Mouse (Mus musculus) neutrophil, adult 83 days (primary cell): ENCODE measurements around the gene 3300002I08Rik. TPM values are rescaled to one million over a fixed set of nuclear protein-coding genes. Genes with fewer than 3 reads are reported as not detected.

ENCODE experiments used
- total RNA-seq, 2 experiments: library from RNA; stranded (reverse); gene quantifications; one replicate each; pipeline ENCODE4 v1.2.4; 2023

The 3300002I08Rik gene
- total RNA-seq = under 1 TPM; 0.59 to 0.97 TPM

GRCm38 (mm10) chr2:150362113-150362877 is at the start of gene 3300002I08Rik:
Gene 3300002I08Rik, minus strand, starts transcription at chr2:150362765.

DNA sequence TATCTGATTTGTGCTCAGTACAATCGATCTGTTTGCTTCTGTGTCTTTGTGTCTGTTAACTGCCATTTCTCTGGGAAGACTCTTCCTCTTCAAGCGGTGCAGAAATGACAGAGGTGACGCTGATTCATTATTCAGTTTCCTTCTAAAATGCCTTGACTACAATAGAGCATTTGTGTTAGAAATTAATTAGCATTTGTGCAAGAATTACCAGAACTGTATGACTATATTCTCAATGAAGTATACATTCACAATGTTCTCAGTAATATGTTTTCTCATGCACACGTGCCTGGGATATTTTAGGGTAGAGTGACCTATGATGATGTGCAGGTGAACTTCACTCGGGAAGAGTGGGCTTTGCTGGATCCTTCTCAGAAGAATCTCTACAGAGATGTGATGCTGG is 39.2 kb downstream of the 3300002I08Rik start, which contains the start of gene Gm10130:
Gm10130 (plus strand) TSS at position 301 of the 400 bp plus-strand sequence.

Other genes with a start within 250 kb of the 3300002I08Rik start
- 1 to 10 TPM; 8.7 to 9.2 TPM for gene Zfp120, start 226.1 kb downstream of the 3300002I08Rik start, total RNA-seq
- not detected for gene Gm10770, start 183.1 kb downstream of the 3300002I08Rik start, total RNA-seq
- not detected for gene Gm14139, start 181.0 kb downstream of the 3300002I08Rik start, total RNA-seq
- under 1 TPM; 0.49 to 0.68 TPM for gene Zfp937, start 144.7 kb downstream of the 3300002I08Rik start, total RNA-seq
- 1 to 10 TPM; 1.8 to 2.4 TPM for gene Gm21994, start 107.2 kb downstream of the 3300002I08Rik start, total RNA-seq
- under 1 TPM in 1 of 2 experiments, not detected in 1; 0.13 TPM for gene Gm14124, start 105.2 kb downstream of the 3300002I08Rik start, total RNA-seq
- 1 to 10 TPM in 1 of 2 experiments, not detected in 1; 2.5 TPM for gene Gm10130, start 39.1 kb downstream of the 3300002I08Rik start, total RNA-seq
- under 1 TPM; 0.18 to 0.38 TPM for gene Zfp442, start 88.7 kb upstream of the 3300002I08Rik start, total RNA-seq
- not detected for gene Zfp345, start 122.3 kb upstream of the 3300002I08Rik start, total RNA-seq
- gene Cst7, start 207.7 kb upstream of the 3300002I08Rik start, total RNA-seq = 10 to 100 TPM; 20.3 to 25.4 TPM
- 10 to 100 TPM; 32.1 to 36.0 TPM for gene Apmap, start 245.8 kb upstream of the 3300002I08Rik start, total RNA-seq